Mouse (Mus musculus) megakaryocyte, embryonic 14.5 days (primary cell): ENCODE results near the gene Stpg1.

ENCODE experiments used
- FLI1 ChIP-seq: IDR thresholded peaks from 2 replicates; pipeline ENCODE4 v1.6.1; 2012; ENCODE audit warnings: low read length, inconsistent platforms, mixed read lengths
- GATA1 ChIP-seq: IDR thresholded peaks from 3 replicates; pipeline ENCODE4 v1.6.1; 2012; ENCODE audit warnings: mixed read lengths, low read length, inconsistent platforms, borderline replicate concordance

DNA sequence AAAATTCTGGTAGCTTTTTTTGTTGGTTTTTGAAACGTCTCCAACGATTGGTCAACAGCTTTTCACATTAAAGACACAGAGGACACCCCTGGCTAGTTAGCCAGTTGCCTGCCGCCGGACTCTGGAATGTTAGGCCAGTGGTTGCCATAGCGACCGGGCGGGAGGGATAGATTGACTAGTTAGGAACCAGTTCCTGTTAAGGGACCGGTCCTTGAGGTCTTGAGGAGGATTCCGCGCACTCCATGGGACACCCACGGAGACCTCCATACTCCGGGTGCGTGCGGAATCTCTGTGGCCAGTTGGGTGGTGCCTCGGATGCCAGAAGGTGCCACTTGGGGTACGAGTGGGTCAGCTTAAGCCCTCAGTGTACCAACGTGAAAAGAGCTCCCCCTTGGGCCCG, 1.2 kb downstream of the Stpg1 start:
- TF ChIP-seq GATA1, result no peak
- TF ChIP-seq FLI1, result no peak
